41 mouse cellular contexts compared by ENCODE assay signal in genomic region chr5:31046416-31046815, GRCm38 (mm10). TPM values are rescaled to one million over a fixed set of nuclear protein-coding genes. Genes with fewer than 3 reads are reported as not detected.
"Had no signal": no experiment of that assay in that cellular context is flagged by ENCODE, and none has a peak within 500 bp of the region (broad histone marks: within the 10 kb centered on the region; RNA-seq: fewer than 3 reads in every experiment).

No protein-coding gene starts in this region.

- H3K27me3 ChIP-seq: heart, embryonic 13.5 days; heart, embryonic 15.5 days; hindbrain, embryonic 13.5 days; hindbrain, embryonic 15.5 days; kidney, embryonic 15.5 days; limb, embryonic 13.5 days; limb, embryonic 15.5 days; liver, embryonic 13.5 days; liver, embryonic 15.5 days had no signal

- H3K27ac ChIP-seq: heart, embryonic 13.5 days; heart, embryonic 15.5 days; hindbrain, embryonic 13.5 days; hindbrain, embryonic 15.5 days; hindbrain, postnatal 0 days; kidney, embryonic 15.5 days; kidney, postnatal 0 days; limb, embryonic 13.5 days; limb, embryonic 15.5 days; liver, embryonic 13.5 days; liver, embryonic 15.5 days had no signal

- H3K4me3 ChIP-seq: limb, embryonic 15.5 days had no signal

- DNase-seq: gastrocnemius, postnatal 14 days; gastrocnemius, postnatal 36 days; heart, adult 18-20 months; heart, postnatal 14 days; heart, postnatal 36 days; kidney, adult 18-20 months; kidney, adult 8-10 months; kidney, postnatal 14 days; kidney, postnatal 36 days; layer of hippocampus, adult 9-11 months; layer of hippocampus, postnatal 36 days; left cerebral cortex, postnatal 4 days; liver, embryonic 13.5 days had no signal

- H3K4me2 ChIP-seq: limb, embryonic 15.5 days had no signal

- H3K9me3 ChIP-seq: heart, embryonic 13.5 days; heart, embryonic 15.5 days; hindbrain, embryonic 13.5 days; hindbrain, embryonic 15.5 days; kidney, embryonic 15.5 days; limb, embryonic 13.5 days; limb, embryonic 15.5 days; liver, embryonic 13.5 days; liver, embryonic 15.5 days had no signal

- ATAC-seq: hindbrain, postnatal 0 days had no signal

- H3K9ac ChIP-seq: heart, embryonic 15.5 days; hindbrain, embryonic 15.5 days; kidney, embryonic 15.5 days; limb, embryonic 13.5 days; limb, embryonic 15.5 days had no signal

RNA-seq across cellular contexts. Expression of gene Dnajc5g, which starts 59.7 kb away (rescaled TPM):
- total RNA-seq: gastrocnemius, adult 18-20 months; gastrocnemius, adult 8-10 months; gastrocnemius, postnatal 14 days; gastrocnemius, postnatal 36 days; granulocyte monocyte progenitor cell, adult 5-6 weeks; heart, adult 18-20 months; heart, postnatal 14 days; heart, postnatal 36 days; hematopoietic stem cell, adult 5-6 weeks; hindbrain, postnatal 0 days; layer of hippocampus, adult 18-20 months; layer of hippocampus, adult 8-10 months; layer of hippocampus, postnatal 14 days; layer of hippocampus, postnatal 36 days; left cerebral cortex, adult 18-20 months; left cerebral cortex, adult 8-10 months; left cerebral cortex, postnatal 10 days; left cerebral cortex, postnatal 25 days; left cerebral cortex, postnatal 4 days; liver, adult 2 months had no signal
- polyA plus RNA-seq: heart, embryonic 11.5 days; heart, embryonic 13.5 days; heart, embryonic 15.5 days; heart, postnatal 0 days; hindbrain, embryonic 11.5 days; hindbrain, embryonic 13.5 days; hindbrain, embryonic 15.5 days; hindbrain, postnatal 0 days; intestine, embryonic 14.5 days; kidney, embryonic 15.5 days; kidney, postnatal 0 days; large intestine, adult 2 months; limb, embryonic 11.5 days; limb, embryonic 13.5 days; limb, embryonic 15.5 days; liver, adult 2 months; liver, embryonic 13.5 days; liver, embryonic 15.5 days had no signal
